Mouse (Mus musculus): ENCODE measurements around the gene Olfr155.

GRCm38 (mm10) chr4:43851265-43851664 lies at the start of gene Olfr155:
- TF ChIP-seq TAL1 (IDR thresholded peaks at IDR 0.05; ENCODE audit: low read length) (no peak), GATA1 (IDR thresholded peaks at IDR 0.05; ENCODE audit: low read length) (no peak)

Measured in erythroblast, embryonic 14.5 days (primary cell).